Mouse (Mus musculus) left cerebral cortex, postnatal 4 days (tissue): ENCODE measurements around the gene Tox2. TPM values are rescaled to one million over a fixed set of nuclear protein-coding genes. Genes with fewer than 3 reads are reported as not detected.
A peak's percentile ranks its signal among the peaks of the same experiment; 100 is the strongest.

Source experiments
- DNase-seq: peaks from one replicate; pipeline ENCODE4 v3.0.0-alpha.2; 2022
- intact Hi-C: fragments of 180-260 bp; cut with DNase I; formaldehyde crosslinking; loops from one replicate; pipeline ENCODE4 v1.15.1; 2025
- total RNA-seq, 2 experiments: library from RNA; stranded (reverse); gene quantifications; 2 replicates each; pipeline ENCODE4 v1.2.3; 2021

Tox2 gene
- total RNA-seq, 2 experiments from 2014 or later, result 18.3 to 23.0 TPM

DNA sequence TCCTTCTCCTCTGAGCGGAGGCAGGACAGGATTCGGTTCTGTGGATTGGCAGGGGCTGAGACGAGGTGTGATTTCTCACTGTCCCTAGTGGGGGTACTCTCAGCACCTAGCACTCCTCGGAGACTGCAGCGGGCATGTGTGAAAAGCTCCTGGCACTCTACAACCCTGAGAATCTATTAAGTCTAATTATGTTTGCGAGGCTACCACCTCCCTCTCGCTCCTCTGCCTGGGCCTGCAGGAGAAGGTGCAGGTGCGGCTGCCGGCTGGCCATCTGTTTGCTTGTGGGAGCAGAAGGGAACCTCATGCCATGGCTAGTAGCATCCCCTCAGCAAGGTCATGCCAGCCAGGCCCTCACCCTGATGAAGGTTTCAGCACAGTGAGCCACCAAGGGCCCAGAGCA is 100.1 kb downstream of the Tox2 start:
- peak; percentile 65 for DNase-seq
- intact Hi-C loops, result no loop called here

DNA sequence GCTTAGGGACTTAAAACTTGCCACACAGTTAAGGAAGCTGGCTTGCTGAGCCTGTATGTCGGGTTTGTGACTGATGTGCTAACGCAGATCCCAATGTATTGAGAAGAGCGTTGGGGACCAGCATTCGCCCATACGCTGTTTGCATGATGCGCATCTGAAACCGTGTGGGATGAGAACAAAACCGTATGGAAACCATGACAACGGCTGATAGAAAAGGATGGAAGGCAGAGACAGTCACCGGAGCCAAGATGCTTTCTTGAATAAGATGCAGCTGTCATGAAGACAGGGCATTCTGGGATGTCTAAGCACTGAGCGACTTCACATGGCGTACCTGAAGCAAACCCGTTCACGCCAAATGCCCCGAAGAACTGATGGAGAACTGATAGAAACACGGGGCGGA is 106.5 kb downstream of the Tox2 start:
- no peak for DNase-seq
- intact Hi-C loops, result no loop called here

DNA sequence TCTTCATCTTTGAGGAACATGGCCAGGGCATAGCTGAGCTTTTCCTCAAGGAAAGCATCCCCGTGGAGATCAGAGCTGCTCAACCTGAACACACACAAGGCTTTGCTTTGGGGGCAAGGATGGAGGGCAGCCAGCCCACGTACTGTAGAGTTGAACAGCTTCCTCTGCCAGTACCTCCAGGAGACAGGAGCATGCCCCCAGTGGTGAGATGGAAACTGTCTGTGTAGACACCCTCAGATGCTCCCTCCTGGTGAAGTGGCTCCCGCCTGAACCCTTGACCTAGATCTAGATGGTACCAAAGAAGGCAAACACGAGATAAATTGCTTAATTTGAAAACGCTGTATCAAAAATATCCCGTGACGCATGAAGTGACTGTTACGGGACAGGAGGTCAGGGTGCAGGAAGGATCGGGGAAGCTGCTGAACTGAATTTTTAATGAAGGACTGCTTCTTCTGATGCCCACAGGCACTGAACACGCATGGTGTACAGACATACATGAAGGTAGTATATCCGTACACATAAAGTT is 107.3 kb downstream of the Tox2 start:
- intact Hi-C loops, result no loop called here
- no peak for DNase-seq

DNA sequence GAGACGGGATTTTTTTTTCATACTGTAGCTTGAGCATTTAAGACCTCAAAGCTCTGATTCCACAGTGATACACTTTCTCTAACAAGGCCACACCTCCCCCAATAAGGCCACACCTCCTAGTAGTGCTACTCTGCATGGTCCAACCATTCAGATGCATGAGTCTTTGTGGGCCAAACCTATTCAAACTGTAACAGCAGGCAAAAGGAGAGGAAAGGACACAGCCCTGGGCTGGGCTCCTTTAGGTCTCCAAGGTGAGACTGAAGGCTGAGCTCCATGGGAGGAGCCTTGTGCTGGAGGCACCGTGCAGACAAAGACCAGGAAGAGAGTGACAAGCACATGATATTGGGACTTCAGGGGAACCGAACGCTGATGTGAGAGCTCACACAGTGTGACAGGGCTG is 114.4 kb downstream of the Tox2 start:
- intact Hi-C loops, result no loop called here
- no peak for DNase-seq

DNA sequence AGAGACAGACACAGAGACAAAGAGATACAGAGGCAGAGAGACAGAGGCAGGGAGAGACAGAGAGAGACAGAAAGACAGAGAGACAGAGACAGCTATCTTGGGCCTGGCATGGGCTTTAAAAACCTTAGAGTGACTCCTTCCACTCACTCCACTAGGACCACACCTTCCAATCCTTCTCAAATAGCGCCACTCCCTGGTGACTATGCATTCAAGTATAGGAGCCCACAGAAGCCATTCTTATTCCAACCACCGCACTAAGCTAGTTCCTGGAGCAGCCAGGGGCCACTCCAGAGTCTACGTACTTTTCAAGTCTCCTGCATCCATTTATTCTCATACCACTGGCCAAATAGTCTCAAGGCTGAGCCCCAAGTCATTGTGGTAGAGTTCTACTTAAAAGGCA is 115.9 kb downstream of the Tox2 start:
- DNase-seq, result no peak
- intact Hi-C loops, result no loop called here

GRCm38 (mm10) chr2:163323163-163323562 is 120.2 kb downstream of the Tox2 start:
- intact Hi-C loops, result no loop called here
- DNase-seq, result no peak

DNA sequence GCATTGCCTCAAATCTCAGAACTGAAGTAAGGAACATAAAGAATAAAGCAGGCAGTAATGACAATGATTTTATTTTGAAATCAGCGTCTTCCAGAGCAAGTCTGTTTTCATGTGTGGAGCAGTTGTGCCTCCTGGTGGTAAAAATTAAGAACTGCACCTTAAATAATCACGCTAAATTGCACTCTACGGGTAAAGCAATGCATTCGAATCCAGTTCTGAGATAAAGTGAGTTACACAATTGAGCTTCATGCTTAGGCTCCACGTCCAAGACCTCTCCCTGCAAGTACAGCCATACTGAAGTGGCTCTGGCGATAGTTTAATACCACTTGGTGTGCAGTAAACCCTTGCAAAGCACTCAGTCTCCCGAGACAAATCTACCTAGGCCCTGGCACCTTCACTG is 127.8 kb downstream of the Tox2 start:
- no peak for DNase-seq
- intact Hi-C loops, result loop anchor here (1.0 to 10.0 kb wide), 2 partner anchors 228 to 406 kb away; no protein-coding TSS in a partner anchor

DNA sequence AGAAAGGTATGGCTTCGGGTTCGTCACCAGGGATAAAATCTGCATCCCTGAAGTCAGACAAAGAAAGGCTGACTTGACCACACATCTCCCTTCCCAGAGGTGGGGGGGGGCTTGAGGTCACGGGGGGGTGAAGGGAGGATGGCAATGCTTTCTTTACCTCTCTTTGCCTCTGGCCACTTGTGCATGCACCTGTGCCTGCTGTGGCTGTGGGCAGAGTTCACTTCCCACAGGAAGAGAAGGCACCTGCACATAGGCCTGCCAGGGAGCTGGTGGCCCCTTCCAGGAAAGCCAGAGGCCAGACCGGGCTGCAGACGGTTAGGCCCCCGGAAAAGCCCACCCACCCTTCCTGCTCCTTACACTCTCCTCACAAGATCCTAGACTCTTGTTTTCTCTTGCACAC is 128.5 kb downstream of the Tox2 start:
- DNase-seq, result no peak
- intact Hi-C loops, result loop anchor here (10.0 kb wide), 1 partner anchor 407 kb away; no protein-coding TSS in a partner anchor

DNA sequence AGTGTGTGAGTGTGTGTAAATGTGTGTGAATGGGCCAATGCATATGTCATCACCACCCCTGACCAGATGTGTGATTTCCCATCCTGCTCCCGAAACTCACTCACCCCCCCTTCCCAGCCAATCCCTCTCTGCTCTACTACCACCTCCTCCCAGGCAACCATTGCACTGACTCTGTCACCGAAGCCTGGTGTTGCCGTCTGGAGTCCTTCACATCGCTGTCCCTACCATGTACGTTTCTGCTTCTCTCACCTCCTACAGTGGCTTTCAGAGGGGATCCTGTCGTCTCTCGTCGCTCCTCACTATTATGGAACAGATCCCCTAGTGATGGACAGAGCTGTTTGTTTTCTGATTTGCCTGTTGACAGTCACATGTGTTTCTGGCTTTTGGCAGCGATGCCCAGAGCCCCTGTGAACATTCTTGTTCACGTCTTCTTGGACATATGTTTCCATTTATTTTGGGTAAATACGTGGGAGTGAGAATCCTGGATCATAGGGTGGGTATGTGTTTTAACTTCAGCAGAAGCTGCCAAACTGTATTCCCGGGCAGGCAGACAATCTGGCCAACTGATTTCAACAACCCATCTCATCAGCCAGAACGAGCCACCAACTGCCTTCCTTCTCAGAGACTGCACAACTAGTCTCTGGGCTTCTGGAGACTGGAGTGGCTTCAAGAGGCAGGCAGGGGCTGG is 129.6 kb downstream of the Tox2 start:
- intact Hi-C loops, result loop anchor here (10.0 kb wide), 1 partner anchor 408 kb away; no protein-coding TSS in a partner anchor

GRCm38 (mm10) chr2:163340263-163340662 is 137.3 kb downstream of the Tox2 start:
- intact Hi-C loops, result loop anchor here (1.0 kb wide), 1 partner anchor 61 kb away; no protein-coding TSS in a partner anchor
- DNase-seq, result peak; percentile 74

More for the DNA sequence above, 129.6 kb downstream of the Tox2 start:
- DNase-seq, result no peak

GRCm38 (mm10) chr2:163343671-163344070 is 140.7 kb downstream of the Tox2 start:
- intact Hi-C loops, result no loop called here
- DNase-seq, result peak; percentile 45

- DNase-seq, result no peak
- intact Hi-C loops, result no loop called here
These were observed 142.2 kb downstream of the Tox2 start for GRCm38 (mm10) chr2:163344976-163345660.

GRCm38 (mm10) chr2:163346497-163346896 is 143.6 kb downstream of the Tox2 start:
- DNase-seq, result no peak
- intact Hi-C loops, result no loop called here

- intact Hi-C loops, result no loop called here
- DNase-seq, result no peak
These were observed 144.7 kb downstream of the Tox2 start for GRCm38 (mm10) chr2:163347517-163348184.

DNA sequence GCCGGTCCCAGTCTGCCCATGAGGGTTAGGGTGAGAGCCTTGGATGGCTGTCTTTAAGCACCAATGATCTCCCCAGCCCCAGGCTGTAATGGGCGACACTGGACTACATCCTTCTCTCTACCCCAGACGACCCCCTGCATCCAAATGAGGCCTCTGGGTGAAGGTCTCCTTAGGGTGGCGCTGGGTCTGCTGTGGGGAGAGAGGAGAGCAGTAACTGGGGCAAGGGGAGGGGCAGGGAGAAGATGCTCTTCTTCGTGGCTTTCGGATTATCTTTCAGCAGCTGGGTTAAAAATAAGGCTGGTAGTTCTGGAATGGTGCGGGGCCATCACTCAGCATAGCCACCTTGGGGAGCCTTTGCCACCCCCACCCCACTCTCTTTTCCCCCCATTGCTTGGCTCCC is 145.8 kb downstream of the Tox2 start:
- DNase-seq, result no peak
- intact Hi-C loops, result no loop called here

DNA sequence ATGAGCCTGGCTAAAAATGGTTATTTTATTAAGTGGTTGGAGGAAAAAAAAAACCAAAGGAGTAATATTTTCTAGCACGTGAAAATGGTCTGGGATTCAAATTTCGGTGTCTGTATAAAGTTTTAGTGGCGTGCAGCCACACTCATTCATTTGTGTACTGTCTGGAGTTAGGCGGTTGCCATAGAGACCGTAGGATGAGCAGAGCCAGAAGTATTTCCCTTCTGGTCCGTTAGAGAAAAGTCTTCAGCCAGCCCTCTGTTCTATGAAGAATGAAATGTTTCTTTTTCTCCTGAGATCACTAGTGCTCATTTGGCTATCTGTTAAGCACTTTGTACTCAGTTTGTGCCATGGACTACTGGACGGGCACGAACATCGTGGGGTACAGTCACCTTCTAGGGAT is 146.5 kb downstream of the Tox2 start:
- intact Hi-C loops, result no loop called here
- no peak for DNase-seq

GRCm38 (mm10) chr2:163350443-163350842 is 147.5 kb downstream of the Tox2 start:
- intact Hi-C loops, result no loop called here

DNA sequence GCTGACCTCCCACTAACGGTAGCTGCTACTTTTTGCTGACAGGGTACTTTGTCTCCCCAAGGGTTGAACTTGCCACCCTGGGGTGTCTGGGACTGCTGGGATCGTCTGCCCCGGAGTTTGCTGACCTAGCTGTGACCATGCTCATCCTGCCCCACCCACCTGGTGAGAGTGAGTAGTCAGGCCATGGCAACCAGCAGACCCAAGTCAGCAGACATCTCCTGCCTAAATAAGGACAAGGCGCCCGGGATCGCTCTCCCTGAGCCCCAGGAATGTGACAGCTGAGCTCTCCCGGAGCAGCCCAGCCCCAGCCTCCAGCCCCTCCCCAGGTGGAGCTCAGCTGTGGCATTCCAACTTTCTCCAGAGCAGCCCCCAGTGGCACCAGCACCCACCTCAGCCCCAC is 150.8 kb downstream of the Tox2 start:
- no peak for DNase-seq
- intact Hi-C loops, result no loop called here

More at GRCm38 (mm10) chr2:163350443-163350842, 147.5 kb downstream of the Tox2 start:
- no peak for DNase-seq

- no peak for DNase-seq
- intact Hi-C loops, result no loop called here
These were observed 152.7 kb downstream of the Tox2 start for GRCm38 (mm10) chr2:163355666-163356065.

GRCm38 (mm10) chr2:163356113-163356840 is 153.4 kb downstream of the Tox2 start:
- DNase-seq, result no peak
- intact Hi-C loops, result no loop called here

DNA sequence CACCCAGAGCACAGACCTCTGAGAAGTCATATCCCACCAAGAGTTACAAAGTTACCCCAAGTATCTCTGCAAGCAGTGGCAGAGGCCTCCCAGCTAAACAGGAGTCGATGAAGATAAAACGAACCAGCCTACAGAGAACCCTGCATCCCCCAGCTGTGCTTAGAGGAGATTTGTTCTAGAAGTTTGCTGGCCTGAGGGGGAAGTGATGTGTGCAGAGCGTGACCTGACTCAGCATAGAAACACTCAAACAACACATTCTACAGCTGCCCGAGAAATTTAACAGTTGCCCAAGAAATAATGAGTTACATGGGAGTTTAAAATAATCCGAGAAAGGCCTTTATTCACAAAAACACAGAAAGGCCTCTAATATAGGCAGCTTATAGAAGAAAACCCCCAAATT is 155.7 kb downstream of the Tox2 start:
- intact Hi-C loops, result no loop called here
- no peak for DNase-seq
